Mouse (Mus musculus): ENCODE results near the gene Hsd17b2. TPM values are rescaled to one million over a fixed set of nuclear protein-coding genes. Genes with fewer than 3 reads are reported as not detected.

The Hsd17b2 gene
- polyA plus RNA-seq, 1 experiment, result 3.0 TPM

- Histone ChIP-seq H3K27me3 (replicated peaks; ENCODE audit: control insufficient read depth, insufficient read depth, low read length) (no peaks in the 10 kb centered on the region), H3K36me3 (ENCODE audit: control insufficient read depth, insufficient read depth, low read length) (no peaks in the 10 kb centered on the region), H3K4me3 (ENCODE audit: insufficient read depth, low read depth, low read length) (no peak overlapping the region), H3K4me1 (ENCODE audit: control insufficient read depth, insufficient read depth, low read length) (no peaks in the 10 kb centered on the region; the same call in 1 of the 2 replicates), H3K27ac (ENCODE audit: insufficient read depth, low read depth, low read length) (no peak overlapping the region)
- WGBS, result 81% methylated on average over 4 of the region's 4 CpGs
- no peak for TF ChIP-seq POLR2A (IDR thresholded peaks at IDR 0.05; ENCODE audit: low read depth, low read length)
- TF ChIP-seq CTCF (conservative IDR thresholded peaks at IDR 0.05; ENCODE audit: insufficient read depth, insufficient read length, low read depth, low read length), result no peak
- DNase-seq, result no peak
These were observed 4.4 kb downstream of the Hsd17b2 start for GRCm38 (mm10) chr8:117706141-117706540.

- no peak for DNase-seq
- Histone ChIP-seq H3K4me3 (ENCODE audit: insufficient read depth, low read depth, low read length) (no peak overlapping the region), H3K36me3 (ENCODE audit: control insufficient read depth, insufficient read depth, low read length) (no peaks in the 10 kb centered on the region), H3K27me3 (replicated peaks; ENCODE audit: control insufficient read depth, insufficient read depth, low read length) (no peaks in the 10 kb centered on the region), H3K4me1 (ENCODE audit: control insufficient read depth, insufficient read depth, low read length) (no peaks in the 10 kb centered on the region), H3K27ac (ENCODE audit: insufficient read depth, low read depth, low read length) (no peak overlapping the region)
- no peak for TF ChIP-seq POLR2A (IDR thresholded peaks at IDR 0.05; ENCODE audit: low read depth, low read length)
- no peak for TF ChIP-seq CTCF (conservative IDR thresholded peaks at IDR 0.05; ENCODE audit: insufficient read depth, insufficient read length, low read depth, low read length)
- WGBS, result 59% methylated on average over 5 of the region's 5 CpGs
These were observed 10.5 kb downstream of the Hsd17b2 start for GRCm38 (mm10) chr8:117712226-117712625.

GRCm38 (mm10) chr8:117714604-117715003 lies 12.9 kb downstream of the Hsd17b2 start:
- no peak for DNase-seq
- 84% methylated on average over 5 of the region's 5 CpGs for whole genome bisulfite sequencing
- no peak overlapping the region for H3K27ac ChIP-seq (ENCODE audit: insufficient read depth, low read depth, low read length)

GRCm38 (mm10) chr8:117715896-117716295 lies 14.2 kb downstream of the Hsd17b2 start:
- Histone ChIP-seq H3K36me3 (ENCODE audit: control insufficient read depth, insufficient read depth, low read length) (no peaks in the 10 kb centered on the region), H3K27ac (ENCODE audit: insufficient read depth, low read depth, low read length) (no peak overlapping the region), H3K4me1 (ENCODE audit: control insufficient read depth, insufficient read depth, low read length) (peaks cover 6% of the 10 kb centered on the region; the same call in 1 of the 2 replicates), H3K4me3 (ENCODE audit: insufficient read depth, low read depth, low read length) (no peak overlapping the region), H3K27me3 (replicated peaks; ENCODE audit: control insufficient read depth, insufficient read depth, low read length) (no peaks in the 10 kb centered on the region)
- no peak for DNase-seq
- no peak for TF ChIP-seq POLR2A (IDR thresholded peaks at IDR 0.05; ENCODE audit: low read depth, low read length)
- TF ChIP-seq CTCF (conservative IDR thresholded peaks at IDR 0.05; ENCODE audit: insufficient read depth, insufficient read length, low read depth, low read length), result no peak
- 67% methylated on average over 5 of the region's 5 CpGs for WGBS

More at GRCm38 (mm10) chr8:117714604-117715003, 12.9 kb downstream of the Hsd17b2 start:
- no peak for TF ChIP-seq CTCF (conservative IDR thresholded peaks at IDR 0.05; ENCODE audit: insufficient read depth, insufficient read length, low read depth, low read length)
- no peak for TF ChIP-seq POLR2A (IDR thresholded peaks at IDR 0.05; ENCODE audit: low read depth, low read length)
- no peaks in the 10 kb centered on the region for H3K36me3 ChIP-seq (ENCODE audit: control insufficient read depth, insufficient read depth, low read length)
- no peak overlapping the region for H3K4me3 ChIP-seq (ENCODE audit: insufficient read depth, low read depth, low read length)
- no peaks in the 10 kb centered on the region for H3K27me3 ChIP-seq (replicated peaks; ENCODE audit: control insufficient read depth, insufficient read depth, low read length)
- H3K4me1 ChIP-seq (ENCODE audit: control insufficient read depth, insufficient read depth, low read length), result peaks cover 6% of the 10 kb centered on the region; the same call in 1 of the 2 replicates

GRCm38 (mm10) chr8:117718152-117718860 lies 16.6 kb downstream of the Hsd17b2 start:
- Histone ChIP-seq H3K4me3 (ENCODE audit: insufficient read depth, low read depth, low read length) (no peak overlapping the region), H3K36me3 (ENCODE audit: control insufficient read depth, insufficient read depth, low read length) (no peaks in the 10 kb centered on the region), H3K27ac (ENCODE audit: insufficient read depth, low read depth, low read length) (peak overlapping the region; percentile 62), H3K4me1 (ENCODE audit: control insufficient read depth, insufficient read depth, low read length) (peaks cover 6% of the 10 kb centered on the region; the same call in 1 of the 2 replicates), H3K27me3 (replicated peaks; ENCODE audit: control insufficient read depth, insufficient read depth, low read length) (no peaks in the 10 kb centered on the region)
- TF ChIP-seq POLR2A (IDR thresholded peaks at IDR 0.05; ENCODE audit: low read depth, low read length), result no peak
- no peak for TF ChIP-seq CTCF (conservative IDR thresholded peaks at IDR 0.05; ENCODE audit: insufficient read depth, insufficient read length, low read depth, low read length)
- DNase-seq, result peak; percentile 88
- 47% methylated on average over 14 of the region's 14 CpGs for WGBS

GRCm38 (mm10) chr8:117726467-117726866 lies 24.8 kb downstream of the Hsd17b2 start:
- no peak for DNase-seq
- Histone ChIP-seq H3K36me3 (ENCODE audit: control insufficient read depth, insufficient read depth, low read length) (no peaks in the 10 kb centered on the region), H3K27me3 (replicated peaks; ENCODE audit: control insufficient read depth, insufficient read depth, low read length) (no peaks in the 10 kb centered on the region), H3K4me3 (ENCODE audit: insufficient read depth, low read depth, low read length) (no peak overlapping the region), H3K27ac (ENCODE audit: insufficient read depth, low read depth, low read length) (no peak overlapping the region), H3K4me1 (ENCODE audit: control insufficient read depth, insufficient read depth, low read length) (peaks cover 3% of the 10 kb centered on the region; the same call in 1 of the 2 replicates)
- 54% methylated on average over 7 of the region's 7 CpGs for WGBS
- TF ChIP-seq CTCF (conservative IDR thresholded peaks at IDR 0.05; ENCODE audit: insufficient read depth, insufficient read length, low read depth, low read length) (no peak), POLR2A (IDR thresholded peaks at IDR 0.05; ENCODE audit: low read depth, low read length) (no peak)

GRCm38 (mm10) chr8:117727561-117727960 lies 25.9 kb downstream of the Hsd17b2 start:
- TF ChIP-seq CTCF (conservative IDR thresholded peaks at IDR 0.05; ENCODE audit: insufficient read depth, insufficient read length, low read depth, low read length) (peak; percentile 66), POLR2A (IDR thresholded peaks at IDR 0.05; ENCODE audit: low read depth, low read length) (no peak)
- Histone ChIP-seq H3K36me3 (ENCODE audit: control insufficient read depth, insufficient read depth, low read length) (no peaks in the 10 kb centered on the region), H3K4me1 (ENCODE audit: control insufficient read depth, insufficient read depth, low read length) (peaks cover 3% of the 10 kb centered on the region; the same call in 1 of the 2 replicates), H3K27me3 (replicated peaks; ENCODE audit: control insufficient read depth, insufficient read depth, low read length) (no peaks in the 10 kb centered on the region), H3K4me3 (ENCODE audit: insufficient read depth, low read depth, low read length) (no peak overlapping the region), H3K27ac (ENCODE audit: insufficient read depth, low read depth, low read length) (no peak overlapping the region)
- DNase-seq, result peak; percentile 70
- WGBS, result 58% methylated on average over 5 of the region's 5 CpGs
